Mouse (Mus musculus) thymus, adult 2 months (tissue): ENCODE measurements around the gene 4921536K21Rik.

Experiments
- CTCF ChIP-seq: fragments of 200-500 bp; IDR thresholded peaks from 2 replicates; pipeline ENCODE4 v1.5.1; 2012; ENCODE audit warnings: mild to moderate bottlenecking, control low read depth, low read length, moderate library complexity, borderline replicate concordance; ENCODE audit not compliant: control insufficient read depth, poor library complexity, insufficient read depth; ENCODE audit errors: extremely low read depth
- POLR2A ChIP-seq: fragments of 200-500 bp; IDR thresholded peaks from 2 replicates; pipeline ENCODE4 v1.6.1; 2012; ENCODE audit warnings: mild to moderate bottlenecking, low read length, control low read depth, moderate library complexity; ENCODE audit not compliant: control insufficient read depth, poor library complexity, insufficient read depth; ENCODE audit errors: extremely low read depth

- no peak for TF ChIP-seq CTCF
- no peak for TF ChIP-seq POLR2A
Measured at GRCm38 (mm10) chr11:3879836-3880235, 15.1 kb downstream of the 4921536K21Rik start.
